Mouse (Mus musculus) lung, adult 10 weeks (tissue): ENCODE results near the gene Gm4756. TPM values are rescaled to one million over a fixed set of nuclear protein-coding genes. Genes with fewer than 3 reads are reported as not detected.

Source experiments
- polyA plus RNA-seq: library from polyadenylated mRNA; stranded (reverse); fragments of 350-450 nt; fragmentation: Illumina TruSeq; extraction: RNeasy Lipid Tissue Mini Kit (QIAGEN cat#74804); gene quantifications from one replicate; pipeline ENCODE4 v1.2.3, GENCODE M21; 2014; ENCODE audit warnings: low read depth, low replicate concordance; ENCODE audit not compliant: insufficient read depth

Gene Gm4756
- not detected for polyA plus RNA-seq

GRCm38 (mm10) chr12:72649611-72650330 is at the start of gene Gm4756:
Gene Gm4756 (minus strand): TSS chr12:72649661.

GRCm38 (mm10) chr12:72664735-72665337 is 15.4 kb upstream of the Gm4756 start, which contains the start of gene Dhrs7:
Gene Dhrs7 (minus strand): TSS chr12:72664909.

GRCm38 (mm10) chr12:72536021-72536597 is 113.4 kb downstream of the Gm4756 start, which contains the start of gene Pcnx4:
Gene Pcnx4 (plus strand): TSS chr12:72536383.

Other genes starting within 250 kb of the Gm4756 start
- gene Rtn1, start 240.6 kb downstream of the Gm4756 start, polyA plus RNA-seq: 6.2 TPM
- gene Lrrc9, start 207.8 kb downstream of the Gm4756 start, polyA plus RNA-seq: 0.14 TPM
- gene Pcnx4, start 113.3 kb downstream of the Gm4756 start, polyA plus RNA-seq: 4.3 TPM
- gene Dhrs7, start 15.2 kb upstream of the Gm4756 start, polyA plus RNA-seq: 66.5 TPM
- 70.4 TPM for gene Ppm1a, start 107.8 kb upstream of the Gm4756 start, polyA plus RNA-seq